Mouse (Mus musculus): ENCODE data around the gene Adam10. TPM values are rescaled to one million over a fixed set of nuclear protein-coding genes. Genes with fewer than 3 reads are reported as not detected.

Gene Adam10
- polyA plus RNA-seq, 1 experiment = 78.6 TPM

DNA sequence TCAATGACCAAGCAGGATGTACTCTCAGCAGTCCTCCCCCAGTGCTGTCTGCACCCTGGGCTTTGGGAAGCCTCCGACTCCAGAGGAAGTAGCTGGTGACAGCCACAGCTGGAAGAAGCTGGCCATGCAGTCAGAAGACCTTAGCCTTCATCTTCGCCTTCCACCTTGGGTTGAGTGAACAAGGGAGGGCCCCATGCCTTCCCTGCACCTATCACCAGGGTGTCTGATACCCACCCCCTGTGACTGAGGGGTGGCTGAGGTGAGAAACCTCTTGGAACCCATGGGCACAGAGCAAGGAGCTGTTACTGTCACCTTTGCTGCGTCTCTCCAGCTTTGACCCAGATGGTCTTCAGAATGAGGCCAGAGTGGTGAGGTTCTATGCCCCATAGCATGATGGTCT lies 123.0 kb downstream of the Adam10 start:
- no peak overlapping the region for H3K4me3 ChIP-seq (ENCODE audit: insufficient read depth, low read length)

DNA sequence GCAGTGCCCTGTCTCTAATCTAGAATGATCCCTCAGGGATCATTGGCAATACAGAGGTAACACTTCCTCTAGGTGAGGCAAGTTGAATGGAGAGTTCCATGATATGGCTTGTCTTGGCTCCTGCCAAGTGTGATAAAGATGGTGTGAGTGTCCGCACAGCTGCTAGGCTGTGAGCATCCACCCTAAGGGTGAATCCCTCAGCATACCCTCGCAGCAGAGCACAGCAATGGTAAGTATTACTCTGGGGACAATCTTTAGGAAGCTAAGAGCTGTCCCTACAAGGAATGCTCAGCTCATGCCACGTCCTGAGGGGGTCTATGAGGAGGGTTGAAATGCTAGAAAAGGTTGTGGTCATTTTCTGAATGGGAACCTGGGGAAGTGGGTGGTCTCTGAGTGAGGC lies 124.0 kb downstream of the Adam10 start:
- H3K4me3 ChIP-seq (ENCODE audit: insufficient read depth, low read length) = no peak overlapping the region
- no peak overlapping the region for H3K27ac ChIP-seq (ENCODE audit: insufficient read depth, low read depth, low read length)
- no peak for TF ChIP-seq CTCF (IDR thresholded peaks at IDR 0.05; ENCODE audit: low read depth, low read length)
- TF ChIP-seq POLR2A (IDR thresholded peaks at IDR 0.05; ENCODE audit: borderline replicate concordance, low read depth, low read length) = no peak
- peaks cover 5% of the 10 kb centered on the region for H3K4me1 ChIP-seq (ENCODE audit: control insufficient read depth, insufficient read depth, low read length)

More for the DNA sequence above, 123.0 kb downstream of the Adam10 start:
- Histone ChIP-seq H3K27ac (ENCODE audit: insufficient read depth, low read depth, low read length) (no peak overlapping the region), H3K4me1 (ENCODE audit: control insufficient read depth, insufficient read depth, low read length) (peaks cover 5% of the 10 kb centered on the region)
- TF ChIP-seq CTCF (IDR thresholded peaks at IDR 0.05; ENCODE audit: low read depth, low read length) (no peak), POLR2A (IDR thresholded peaks at IDR 0.05; ENCODE audit: borderline replicate concordance, low read depth, low read length) (no peak)

DNA sequence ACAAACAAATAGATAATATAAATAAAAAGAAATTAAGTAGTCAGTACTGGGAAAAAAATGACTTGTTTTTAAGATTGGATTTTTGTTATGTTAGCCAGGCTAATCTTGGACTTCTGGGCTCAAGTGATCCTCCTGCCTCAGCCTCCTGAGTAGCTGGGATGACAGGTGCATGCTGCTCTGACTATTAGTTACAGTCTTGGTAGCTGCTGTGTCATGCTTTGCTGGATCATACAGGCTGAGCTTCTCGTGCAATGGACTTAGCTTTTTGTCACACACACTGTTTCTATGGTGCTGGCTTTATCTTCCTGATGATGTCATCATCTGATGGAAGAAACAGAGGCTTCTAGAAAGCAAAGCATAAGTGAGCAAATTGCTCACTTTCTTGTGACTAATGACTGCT lies 127.3 kb downstream of the Adam10 start:
- TF ChIP-seq CTCF (IDR thresholded peaks at IDR 0.05; ENCODE audit: low read depth, low read length) (no peak), POLR2A (IDR thresholded peaks at IDR 0.05; ENCODE audit: borderline replicate concordance, low read depth, low read length) (no peak)
- H3K27ac ChIP-seq (ENCODE audit: insufficient read depth, low read depth, low read length) = no peak overlapping the region
- peaks cover 4% of the 10 kb centered on the region for H3K4me1 ChIP-seq (ENCODE audit: control insufficient read depth, insufficient read depth, low read length)

DNA sequence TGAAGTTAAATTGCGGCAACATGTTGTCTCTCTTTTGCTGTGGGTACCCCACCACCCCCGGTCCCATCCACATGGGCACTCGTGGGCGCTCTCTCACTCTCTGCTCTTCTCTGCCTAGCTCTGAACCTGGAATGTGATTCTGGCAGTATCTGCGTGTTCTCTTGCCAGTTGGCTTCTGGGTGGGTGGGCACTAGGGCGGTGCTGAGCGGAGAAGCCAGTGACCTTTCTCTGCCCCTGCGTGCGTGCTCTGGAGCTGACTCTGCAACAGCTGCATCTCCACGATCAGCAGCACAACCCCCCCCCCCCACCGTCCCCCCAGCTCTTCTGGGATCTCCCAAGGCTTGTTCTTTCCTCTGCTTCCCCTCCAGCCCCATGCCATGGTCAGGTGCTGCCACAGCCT lies 128.9 kb downstream of the Adam10 start:
- Histone ChIP-seq H3K4me3 (ENCODE audit: insufficient read depth, low read length) (no peak overlapping the region), H3K4me1 (ENCODE audit: control insufficient read depth, insufficient read depth, low read length) (peaks cover 4% of the 10 kb centered on the region), H3K27ac (ENCODE audit: insufficient read depth, low read depth, low read length) (no peak overlapping the region)
- no peak for TF ChIP-seq CTCF (IDR thresholded peaks at IDR 0.05; ENCODE audit: low read depth, low read length)
- TF ChIP-seq POLR2A (IDR thresholded peaks at IDR 0.05; ENCODE audit: borderline replicate concordance, low read depth, low read length) = no peak

More for the DNA sequence above, 127.3 kb downstream of the Adam10 start:
- H3K4me3 ChIP-seq (ENCODE audit: insufficient read depth, low read length) = no peak overlapping the region

DNA sequence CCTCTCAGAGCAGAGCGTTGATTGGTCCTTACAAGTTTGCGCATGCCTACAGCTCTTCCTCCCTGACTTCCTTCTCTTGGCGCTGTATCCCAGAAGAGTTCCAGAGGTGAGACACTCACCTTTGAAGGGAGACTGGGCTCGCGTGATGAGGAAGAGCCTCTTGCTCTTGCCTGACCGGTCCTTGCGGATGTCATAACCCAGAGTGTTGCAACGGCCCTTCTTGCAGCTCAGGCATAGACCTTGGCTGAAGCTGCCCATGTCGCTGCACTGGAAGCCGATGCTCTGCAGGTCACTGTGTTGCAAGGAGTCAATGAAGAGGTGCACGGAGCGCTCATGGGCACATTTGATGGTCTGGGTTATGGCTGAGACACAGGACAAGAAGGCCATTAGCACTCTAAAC lies 133.8 kb downstream of the Adam10 start:
- Histone ChIP-seq H3K27ac (ENCODE audit: insufficient read depth, low read depth, low read length) (no peak overlapping the region), H3K4me1 (ENCODE audit: control insufficient read depth, insufficient read depth, low read length) (0 out of 2 replicates have a peak, but pooled peaks cover 2% of the 10 kb centered on the region), H3K4me3 (ENCODE audit: insufficient read depth, low read length) (no peak overlapping the region)
- TF ChIP-seq POLR2A (IDR thresholded peaks at IDR 0.05; ENCODE audit: borderline replicate concordance, low read depth, low read length) (no peak), CTCF (IDR thresholded peaks at IDR 0.05; ENCODE audit: low read depth, low read length) (no peak)

DNA sequence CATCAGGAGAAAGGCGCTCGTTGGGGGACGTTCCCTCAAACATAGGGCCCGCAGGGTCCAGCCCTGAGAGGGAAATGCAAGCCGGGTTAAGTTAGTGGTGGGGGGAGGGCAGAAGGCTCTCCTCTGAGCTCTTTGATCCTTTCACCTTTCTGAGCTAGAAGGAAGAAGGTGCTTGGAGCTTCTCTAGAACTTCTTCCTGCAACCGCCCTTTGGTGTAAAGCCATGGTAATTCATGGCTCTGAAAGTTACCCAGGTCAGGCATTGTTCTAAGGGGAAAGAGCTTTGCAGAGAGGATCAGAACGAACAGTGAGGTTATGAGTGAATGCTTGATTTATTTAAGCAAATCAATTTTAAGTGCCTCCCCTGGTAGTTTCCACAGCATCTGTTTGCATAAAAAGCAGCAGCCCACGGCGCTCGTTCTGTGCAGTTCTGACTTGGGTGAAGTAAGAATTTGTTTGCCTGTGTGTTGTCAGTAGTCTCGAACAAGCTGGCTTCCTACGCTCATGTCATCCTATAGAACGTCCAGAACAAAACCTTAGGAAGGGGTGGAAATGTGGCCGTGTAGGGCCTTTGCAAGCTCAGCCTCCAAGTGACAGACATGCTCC lies 138.0 kb downstream of the Adam10 start:
- Histone ChIP-seq H3K4me3 (ENCODE audit: insufficient read depth, low read length) (no peak overlapping the region), H3K4me1 (ENCODE audit: control insufficient read depth, insufficient read depth, low read length) (no peaks in the 10 kb centered on the region), H3K27ac (ENCODE audit: insufficient read depth, low read depth, low read length) (no peak overlapping the region)
- TF ChIP-seq CTCF (IDR thresholded peaks at IDR 0.05; ENCODE audit: low read depth, low read length) = no peak
- no peak for TF ChIP-seq POLR2A (IDR thresholded peaks at IDR 0.05; ENCODE audit: borderline replicate concordance, low read depth, low read length)

DNA sequence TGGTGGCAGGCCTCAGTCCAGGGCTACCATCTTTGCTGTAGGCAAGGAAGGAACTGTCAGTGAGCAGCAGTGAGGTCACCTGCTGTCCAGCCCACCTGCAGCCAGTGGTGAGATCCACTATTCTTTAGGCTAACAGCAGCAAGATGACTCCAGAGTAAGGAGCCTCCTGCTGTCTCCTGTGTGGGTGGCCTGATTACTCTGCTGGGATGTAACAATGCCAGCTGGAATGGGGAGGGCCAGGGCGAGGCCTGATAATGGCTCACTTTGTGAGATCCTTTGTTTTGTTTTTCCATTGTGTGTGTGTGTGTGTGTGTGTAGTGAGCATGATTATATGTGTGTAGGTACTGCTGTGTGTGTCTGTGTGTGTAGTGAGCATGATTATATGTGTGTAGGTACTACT lies 138.6 kb downstream of the Adam10 start:
- no peak overlapping the region for H3K4me3 ChIP-seq (ENCODE audit: insufficient read depth, low read length)
- TF ChIP-seq CTCF (IDR thresholded peaks at IDR 0.05; ENCODE audit: low read depth, low read length) (no peak), POLR2A (IDR thresholded peaks at IDR 0.05; ENCODE audit: borderline replicate concordance, low read depth, low read length) (no peak)
- H3K27ac ChIP-seq (ENCODE audit: insufficient read depth, low read depth, low read length) = no peak overlapping the region
- no peaks in the 10 kb centered on the region for H3K4me1 ChIP-seq (ENCODE audit: control insufficient read depth, insufficient read depth, low read length)

DNA sequence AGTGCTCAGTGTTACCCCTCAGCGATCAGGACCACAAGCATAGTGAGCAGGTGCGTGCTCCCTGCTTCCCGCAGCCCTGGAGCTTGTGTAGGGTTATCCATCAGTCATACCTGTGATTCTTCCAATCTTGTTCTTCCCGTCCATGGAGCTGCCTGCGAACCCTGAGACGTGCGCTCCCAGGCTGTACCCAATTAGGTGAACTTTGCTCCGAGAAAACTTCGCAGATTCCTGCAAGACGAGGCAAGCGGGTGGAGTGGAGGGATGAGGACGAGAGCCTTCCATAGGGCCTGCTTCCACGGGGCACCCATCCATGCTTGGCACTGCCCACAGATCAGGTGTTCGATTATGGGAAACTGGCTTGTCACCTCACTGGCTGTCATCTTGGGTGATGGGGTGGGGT lies 139.9 kb downstream of the Adam10 start:
- TF ChIP-seq CTCF (IDR thresholded peaks at IDR 0.05; ENCODE audit: low read depth, low read length) (no peak), POLR2A (IDR thresholded peaks at IDR 0.05; ENCODE audit: borderline replicate concordance, low read depth, low read length) (no peak)
- Histone ChIP-seq H3K4me3 (ENCODE audit: insufficient read depth, low read length) (no peak overlapping the region), H3K4me1 (ENCODE audit: control insufficient read depth, insufficient read depth, low read length) (no peaks in the 10 kb centered on the region), H3K27ac (ENCODE audit: insufficient read depth, low read depth, low read length) (no peak overlapping the region)

DNA sequence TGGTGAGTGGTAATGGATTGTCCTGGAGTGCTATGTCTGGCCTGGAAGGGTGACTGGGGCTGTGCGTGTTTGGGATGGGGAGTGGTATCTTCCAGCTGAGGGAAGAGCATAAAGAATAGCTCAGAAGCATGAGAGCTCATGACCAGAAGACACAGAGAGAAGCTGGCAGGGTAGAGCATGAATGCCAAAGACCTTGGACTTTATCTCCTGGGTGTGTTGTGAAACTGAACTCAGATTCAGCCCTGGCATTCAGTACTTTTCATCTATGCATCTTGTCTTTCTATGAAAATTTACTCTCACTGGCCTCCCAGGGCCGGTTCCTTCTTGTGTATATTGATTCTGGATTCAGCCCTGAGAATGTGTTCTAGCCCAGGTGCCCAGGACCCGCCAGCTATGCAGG lies 145.3 kb downstream of the Adam10 start:
- no peaks in the 10 kb centered on the region for H3K4me1 ChIP-seq (ENCODE audit: control insufficient read depth, insufficient read depth, low read length)
- TF ChIP-seq CTCF (IDR thresholded peaks at IDR 0.05; ENCODE audit: low read depth, low read length) = no peak
- no peak for TF ChIP-seq POLR2A (IDR thresholded peaks at IDR 0.05; ENCODE audit: borderline replicate concordance, low read depth, low read length)
- no peak overlapping the region for H3K27ac ChIP-seq (ENCODE audit: insufficient read depth, low read depth, low read length)
- H3K4me3 ChIP-seq (ENCODE audit: insufficient read depth, low read length) = no peak overlapping the region

DNA sequence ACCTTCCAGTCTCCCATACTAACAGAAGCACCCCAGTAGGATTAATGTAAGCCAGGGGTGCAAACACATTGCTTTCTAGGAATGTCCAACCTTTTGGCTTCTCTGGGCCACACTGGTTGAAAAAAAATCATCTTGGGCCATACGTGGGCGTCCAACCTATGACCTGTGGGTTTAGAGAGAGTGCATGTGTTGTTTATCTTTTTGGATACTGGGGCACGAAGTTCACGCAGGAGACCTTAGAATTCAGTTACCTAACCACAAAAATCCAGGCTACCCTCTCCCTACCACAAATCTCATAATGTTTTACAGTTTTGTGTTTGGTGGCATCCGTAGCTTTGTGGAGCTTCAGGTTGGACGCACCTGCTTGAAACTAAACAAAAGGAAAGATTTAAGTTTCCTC lies 149.1 kb downstream of the Adam10 start:
- H3K4me1 ChIP-seq (ENCODE audit: control insufficient read depth, insufficient read depth, low read length) = peaks cover 15% of the 10 kb centered on the region
- H3K27ac ChIP-seq (ENCODE audit: insufficient read depth, low read depth, low read length) = no peak overlapping the region
- no peak for TF ChIP-seq POLR2A (IDR thresholded peaks at IDR 0.05; ENCODE audit: borderline replicate concordance, low read depth, low read length)
- TF ChIP-seq CTCF (IDR thresholded peaks at IDR 0.05; ENCODE audit: low read depth, low read length) = no peak
- H3K4me3 ChIP-seq (ENCODE audit: insufficient read depth, low read length) = no peak overlapping the region

Other genes with a start within 250 kb of the Adam10 start
- 55.3 and 61.9 TPM in 2 replicates for gene Rnf111, start 175.3 kb upstream of the Adam10 start, polyA plus RNA-seq (2012; ENCODE audit: insufficient read depth, insufficient read length, missing spikeins)
- gene Sltm, start 136.2 kb upstream of the Adam10 start, polyA plus RNA-seq (2012; ENCODE audit: insufficient read depth, insufficient read length, missing spikeins) = 50.8 and 56.3 TPM in 2 replicates
- gene Gm10642, start 22.7 kb upstream of the Adam10 start, polyA plus RNA-seq (2012; ENCODE audit: insufficient read depth, insufficient read length, missing spikeins) = 2.0 and 3.0 TPM in 2 replicates
- 31.5 and 33.9 TPM in 2 replicates for gene Mindy2, start 21.8 kb upstream of the Adam10 start, polyA plus RNA-seq (2012; ENCODE audit: insufficient read depth, insufficient read length, missing spikeins)